Mouse (Mus musculus) midbrain, embryonic 13.5 days (tissue): Measurements from ENCODE around the gene Dtx3l. TPM values are rescaled to one million over a fixed set of nuclear protein-coding genes. Genes with fewer than 3 reads are reported as not detected.
"Not testable (repeated sequence)": the region's sequence is repeated elsewhere in the genome, so short reads cannot be mapped to it uniquely, and the experiment has no call there.

Source experiments
- ATAC-seq: fragments of 200-750 bp; cut with Nextera tagmentation; 2 replicates; pipeline ENCODE4 v1.8.0; 2017; ENCODE audit warnings: mild to moderate bottlenecking, moderate TSS enrichment, moderate library complexity
- H3K27ac ChIP-seq: fragments of 300-500 bp; sonication (generic); 2 replicates; pipeline ENCODE4 v1.5.1; 2015; ENCODE audit warnings: inconsistent platforms, mild to moderate bottlenecking, moderate library complexity
- H3K27me3 ChIP-seq: fragments of 300-500 bp; sonication (generic); 2 replicates; pipeline ENCODE4 v1.6.1; 2015; ENCODE audit warnings: mild to moderate bottlenecking, inconsistent platforms
- H3K36me3 ChIP-seq: fragments of 300-500 bp; sonication (generic); 2 replicates; pipeline ENCODE4 v1.6.1; 2015; ENCODE audit warnings: mild to moderate bottlenecking, inconsistent platforms
- H3K4me1 ChIP-seq: fragments of 300-500 bp; sonication (generic); replicated peaks from 2 replicates; pipeline ENCODE4 v1.6.1; 2015; ENCODE audit warnings: inconsistent platforms
- H3K4me2 ChIP-seq: fragments of 300-500 bp; sonication (generic); replicated peaks from 2 replicates; pipeline ENCODE4 v1.6.1; 2015; ENCODE audit warnings: moderate library complexity, mild to moderate bottlenecking, inconsistent platforms
- H3K4me3 ChIP-seq: fragments of 300-500 bp; sonication (generic); replicated peaks from 2 replicates; pipeline ENCODE4 v1.5.1; 2015; ENCODE audit warnings: mild to moderate bottlenecking, inconsistent platforms
- H3K9ac ChIP-seq: fragments of 300-500 bp; sonication (generic); replicated peaks from 2 replicates; pipeline ENCODE4 v1.6.1; 2015; ENCODE audit warnings: mild to moderate bottlenecking, inconsistent platforms
- H3K9me3 ChIP-seq: fragments of 300-500 bp; sonication (generic); 2 replicates; pipeline ENCODE4 v1.6.1; 2016; ENCODE audit warnings: mild to moderate bottlenecking, inconsistent platforms
- WGBS: fragments of 180-500 bp; shearing (Covaris S2); methylation state at CpG from one replicate; pipeline ENCODE4 v1.1.7; 2015; 5-methylcytosine and 5-hydroxymethylcytosine counted together
- polyA plus RNA-seq: library from polyadenylated mRNA; unstranded; fragments of >200 nt; fragmentation: Nextera tagmentation; extraction: Ambion mirVana; gene quantifications from 2 replicates; pipeline ENCODE4 v1.2.1, GENCODE M21; 2015

The Dtx3l gene
- polyA plus RNA-seq, 1 experiment from 2014 or later: 1.3 TPM

DNA sequence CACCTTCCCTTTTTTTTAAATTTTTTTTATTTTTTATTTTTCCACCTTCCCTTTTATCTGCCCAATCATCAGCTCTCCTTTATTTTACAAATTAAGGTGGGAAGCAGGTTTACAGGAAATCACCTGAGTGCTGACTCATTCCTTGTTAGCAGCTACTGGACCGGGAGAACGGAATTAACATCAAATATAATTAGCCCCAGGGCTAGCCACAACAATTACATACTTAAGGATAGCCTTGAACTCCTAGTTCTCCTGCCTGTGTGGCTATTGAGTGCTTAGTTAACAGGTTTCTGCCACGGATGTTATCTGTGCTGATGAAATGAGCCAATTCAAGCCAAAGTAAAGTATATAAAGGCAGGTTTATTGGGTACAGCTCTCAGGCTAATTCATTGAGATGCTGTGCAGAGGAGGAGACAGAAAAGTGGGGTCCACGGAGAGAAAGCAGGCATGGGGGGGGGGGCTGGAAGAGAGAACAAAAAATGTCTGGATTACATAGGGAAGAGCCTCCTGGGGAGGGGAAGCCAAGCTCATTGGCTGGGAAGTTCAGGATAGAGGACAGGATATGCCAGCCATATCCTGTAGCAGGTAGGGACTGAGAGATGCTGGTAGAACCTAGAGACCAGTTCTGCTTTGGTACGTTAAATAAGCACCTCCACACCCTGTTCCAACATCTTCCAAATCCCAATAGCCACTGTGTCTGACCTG lies 27.6 kb upstream of the Dtx3l start:
- no peak overlapping the region for H3K4me2 ChIP-seq
- WGBS: 55% methylated on average over 5 of the region's 5 CpGs
- ATAC-seq: no peak
- H3K4me3 ChIP-seq: no peak overlapping the region
- no peaks in the 10 kb centered on the region for H3K9me3 ChIP-seq
- no peak overlapping the region for H3K27ac ChIP-seq
- H3K4me1 ChIP-seq: no peaks in the 10 kb centered on the region
- no peaks in the 10 kb centered on the region for H3K36me3 ChIP-seq
- no peak overlapping the region for H3K9ac ChIP-seq
- H3K27me3 ChIP-seq: no peaks in the 10 kb centered on the region

- ATAC-seq, H3K27ac ChIP-seq, H3K9me3 ChIP-seq, H3K4me2 ChIP-seq, H3K4me3 ChIP-seq, H3K4me1 ChIP-seq, H3K36me3 ChIP-seq, H3K27me3 ChIP-seq, H3K9ac ChIP-seq: not testable (repeated sequence)
- WGBS: 82% methylated on average over 4 of the region's 4 CpGs
Measured at GRCm38 (mm10) chr16:35965991-35966390, 27.0 kb upstream of the Dtx3l start.

DNA sequence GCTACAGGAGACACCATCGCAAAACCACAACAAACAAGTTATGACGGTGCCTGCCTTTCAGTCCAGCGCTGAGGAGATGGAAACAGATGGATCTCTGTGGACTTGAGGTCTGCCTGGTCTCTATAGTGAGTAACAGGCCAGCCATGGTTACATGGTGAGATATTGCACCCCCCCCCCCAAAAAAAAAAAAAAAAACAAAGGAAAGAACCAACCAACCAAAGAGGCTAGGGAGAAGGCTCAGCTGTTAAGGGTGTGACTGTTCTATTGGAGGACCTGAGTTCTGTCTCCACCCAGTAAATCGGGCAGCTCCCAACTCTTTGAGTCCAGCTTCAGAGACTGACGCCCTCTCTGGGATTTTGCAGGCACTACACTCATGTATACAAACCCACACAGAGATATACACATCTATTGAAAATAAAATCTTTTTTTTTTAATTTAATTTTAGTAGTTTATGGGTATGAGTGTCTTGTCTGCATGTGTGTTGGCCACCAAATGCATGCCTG lies 13.7 kb upstream of the Dtx3l start:
- H3K27me3 ChIP-seq: no peaks in the 10 kb centered on the region
- no peaks in the 10 kb centered on the region for H3K4me1 ChIP-seq
- 92% methylated on average over 5 of the region's 5 CpGs for WGBS
- H3K9me3 ChIP-seq: no peaks in the 10 kb centered on the region
- H3K27ac ChIP-seq: no peak overlapping the region
- H3K36me3 ChIP-seq: no peaks in the 10 kb centered on the region
- no peak for ATAC-seq
- H3K4me2 ChIP-seq: no peak overlapping the region
- no peak overlapping the region for H3K4me3 ChIP-seq
- H3K9ac ChIP-seq: no peak overlapping the region

DNA sequence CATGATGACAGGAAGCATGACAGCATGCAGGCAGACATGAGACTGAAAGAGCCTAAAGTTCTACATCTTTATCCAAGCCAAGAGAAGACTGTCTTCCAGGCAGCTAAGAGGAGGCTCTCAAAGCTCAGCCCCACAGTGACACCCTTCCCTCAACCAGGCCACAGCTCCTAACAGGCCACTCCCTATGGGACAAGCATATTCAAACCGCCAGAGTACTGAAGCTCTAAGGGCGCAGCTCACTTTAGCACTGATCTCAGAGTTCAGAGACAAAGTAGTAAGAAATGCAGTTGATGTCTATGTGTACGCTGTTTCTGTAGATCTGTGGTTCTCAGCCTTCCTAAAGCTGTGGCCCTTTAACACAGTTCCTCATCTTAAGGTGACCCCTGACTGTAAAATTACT lies 12.3 kb upstream of the Dtx3l start:
- Histone ChIP-seq H3K27me3 (no peaks in the 10 kb centered on the region), H3K9ac (no peak overlapping the region), H3K4me1 (no peaks in the 10 kb centered on the region), H3K4me2 (no peak overlapping the region), H3K9me3 (no peaks in the 10 kb centered on the region), H3K4me3 (no peak overlapping the region), H3K27ac (no peak overlapping the region), H3K36me3 (no peaks in the 10 kb centered on the region)
- 91% methylated on average over 3 of the region's 3 CpGs for WGBS
- ATAC-seq: no peak

- Histone ChIP-seq H3K4me2 (no peak overlapping the region), H3K4me1 (no peaks in the 10 kb centered on the region), H3K9me3 (no peaks in the 10 kb centered on the region), H3K27ac (no peak overlapping the region), H3K9ac (no peak overlapping the region), H3K4me3 (no peak overlapping the region), H3K36me3 (no peaks in the 10 kb centered on the region), H3K27me3 (no peaks in the 10 kb centered on the region)
- ATAC-seq: no peak
- WGBS: 94% methylated on average over 5 of the region's 5 CpGs
Measured at GRCm38 (mm10) chr16:35949264-35949663, 10.3 kb upstream of the Dtx3l start.

DNA sequence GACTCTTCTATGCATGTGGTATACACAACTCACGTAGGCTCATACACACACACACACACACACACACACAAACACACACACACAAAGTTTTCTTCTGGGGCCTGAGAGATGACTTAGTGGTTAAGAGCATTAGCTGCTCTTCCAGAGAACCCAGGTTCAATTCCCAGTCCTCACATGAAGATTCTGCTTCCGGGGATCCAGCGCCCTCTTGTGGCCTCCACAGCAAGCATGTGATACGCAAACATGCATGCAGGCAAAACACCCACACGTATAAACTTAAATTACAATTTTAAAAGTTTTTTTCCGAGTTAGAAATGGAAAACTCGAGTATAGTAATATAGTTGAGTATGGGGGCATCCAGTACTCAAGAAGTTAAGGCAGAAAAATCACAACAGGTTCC lies 2.4 kb upstream of the Dtx3l start:
- H3K36me3 ChIP-seq: no peaks in the 10 kb centered on the region
- peaks cover 23% of the 10 kb centered on the region for H3K27me3 ChIP-seq
- no peak overlapping the region for H3K9ac ChIP-seq
- H3K4me1 ChIP-seq: peaks cover 11% of the 10 kb centered on the region
- H3K4me3 ChIP-seq: no peak overlapping the region
- H3K4me2 ChIP-seq: no peak overlapping the region
- WGBS: 82% methylated on average over 7 of the region's 7 CpGs
- ATAC-seq: no peak
- H3K9me3 ChIP-seq: no peaks in the 10 kb centered on the region
- no peak overlapping the region for H3K27ac ChIP-seq

DNA sequence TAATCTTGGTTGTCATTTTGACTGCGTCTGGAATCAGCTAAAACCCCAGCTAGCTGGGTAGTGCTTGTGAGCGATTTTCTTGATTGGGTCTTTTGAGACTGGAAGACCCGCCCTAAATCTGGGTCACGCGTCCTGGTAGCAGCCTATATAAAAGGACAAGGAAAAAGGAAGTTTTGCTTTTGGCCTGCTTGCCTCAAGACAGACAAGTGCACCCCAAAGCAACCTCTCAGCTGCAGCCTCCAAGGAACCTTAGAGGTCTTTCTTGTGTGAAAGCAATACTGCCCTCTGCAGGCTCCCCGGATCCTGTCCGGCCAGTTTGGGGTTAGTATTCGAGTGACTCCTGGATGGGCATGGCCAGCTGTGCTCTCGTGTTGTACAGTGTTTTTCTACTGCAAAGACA lies 739 bp upstream of the Dtx3l start:
- Histone ChIP-seq H3K4me3 (no peak overlapping the region), H3K9me3 (no peaks in the 10 kb centered on the region), H3K27me3 (peaks cover 23% of the 10 kb centered on the region), H3K27ac (no peak overlapping the region), H3K36me3 (no peaks in the 10 kb centered on the region), H3K4me2 (peak overlapping the region; percentile 69; the same call in 1 of the 2 replicates), H3K4me1 (peaks cover 11% of the 10 kb centered on the region), H3K9ac (no peak overlapping the region)
- peak; percentile 45; the same call in 1 of the 2 replicates for ATAC-seq
- 17% methylated on average over 9 of the region's 9 CpGs for WGBS

GRCm38 (mm10) chr16:35939261-35939660 lies 310 bp upstream of the Dtx3l start:
- no peaks in the 10 kb centered on the region for H3K9me3 ChIP-seq
- ATAC-seq: peak; percentile 37; the same call in 1 of the 2 replicates
- peaks cover 11% of the 10 kb centered on the region for H3K4me1 ChIP-seq
- peaks cover 23% of the 10 kb centered on the region for H3K27me3 ChIP-seq
- peak overlapping the region; percentile 51 for H3K4me3 ChIP-seq
- H3K36me3 ChIP-seq: no peaks in the 10 kb centered on the region
- H3K9ac ChIP-seq: no peak overlapping the region
- 5% methylated on average over 6 of the region's 6 CpGs for WGBS
- H3K27ac ChIP-seq: no peak overlapping the region
- peak overlapping the region; percentile 69 for H3K4me2 ChIP-seq

DNA sequence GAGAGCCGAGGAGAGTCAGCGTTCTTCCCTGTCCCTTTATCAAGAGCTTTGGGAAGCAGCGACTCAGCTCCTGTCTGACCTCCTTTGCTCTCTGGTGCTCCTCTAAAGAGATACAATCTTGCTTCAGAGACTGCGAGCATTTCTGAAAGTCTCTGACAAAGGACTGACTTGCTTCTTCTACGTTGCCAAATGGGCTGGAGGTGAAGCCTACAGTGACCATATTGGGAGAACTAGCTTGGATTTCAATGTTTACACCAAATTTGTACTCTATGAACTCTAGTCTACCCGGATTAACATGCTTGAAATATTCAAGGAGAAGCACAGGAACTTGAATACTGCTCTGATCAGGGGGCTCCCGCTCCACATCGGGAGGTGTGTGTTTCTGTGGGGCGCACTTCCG lies 5.8 kb downstream of the Dtx3l start:
- Histone ChIP-seq H3K27ac (no peak overlapping the region), H3K4me1 (no peaks in the 10 kb centered on the region; the same call in 1 of the 2 replicates), H3K9ac (no peak overlapping the region), H3K36me3 (no peaks in the 10 kb centered on the region), H3K27me3 (peaks cover 8% of the 10 kb centered on the region; the same call in 1 of the 2 replicates), H3K4me2 (no peak overlapping the region), H3K9me3 (no peaks in the 10 kb centered on the region), H3K4me3 (no peak overlapping the region)
- 87% methylated on average over 10 of the region's 10 CpGs for WGBS
- no peak for ATAC-seq

- H3K36me3 ChIP-seq: no peaks in the 10 kb centered on the region
- H3K4me3 ChIP-seq: no peak overlapping the region
- 90% methylated on average over 19 of the region's 19 CpGs for WGBS
- no peak for ATAC-seq
- H3K4me2 ChIP-seq: no peak overlapping the region
- H3K9ac ChIP-seq: no peak overlapping the region
- H3K4me1 ChIP-seq: no peaks in the 10 kb centered on the region
- no peak overlapping the region for H3K27ac ChIP-seq
- peaks cover 4% of the 10 kb centered on the region; the same call in 1 of the 2 replicates for H3K27me3 ChIP-seq
- no peaks in the 10 kb centered on the region for H3K9me3 ChIP-seq
Measured at GRCm38 (mm10) chr16:35932179-35933055, 6.5 kb downstream of the Dtx3l start.

DNA sequence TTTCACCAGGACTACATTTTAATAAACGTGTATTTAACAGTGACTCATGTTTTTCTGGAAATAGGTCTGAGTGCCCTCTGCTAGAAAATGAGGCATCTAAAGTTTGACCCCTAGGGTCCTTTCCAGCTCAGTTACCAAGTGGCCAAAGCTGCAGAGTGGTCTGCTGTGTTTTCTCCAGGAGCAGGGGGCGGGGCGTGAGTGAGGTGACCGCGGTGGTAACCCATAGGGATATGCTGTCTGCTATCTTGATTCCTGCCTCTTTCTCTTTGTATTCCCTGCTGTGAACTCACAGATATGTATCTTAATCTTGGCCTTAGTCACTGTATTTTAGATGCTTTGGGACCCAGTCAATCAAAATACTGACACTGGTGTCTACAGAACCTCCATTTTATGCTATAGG lies 14.6 kb downstream of the Dtx3l start:
- no peak overlapping the region for H3K4me3 ChIP-seq
- no peaks in the 10 kb centered on the region for H3K27me3 ChIP-seq
- no peak overlapping the region for H3K9ac ChIP-seq
- H3K36me3 ChIP-seq: no peaks in the 10 kb centered on the region
- WGBS: 91% methylated on average over 5 of the region's 5 CpGs
- H3K9me3 ChIP-seq: no peaks in the 10 kb centered on the region
- no peaks in the 10 kb centered on the region for H3K4me1 ChIP-seq
- H3K27ac ChIP-seq: no peak overlapping the region
- ATAC-seq: no peak
- H3K4me2 ChIP-seq: no peak overlapping the region

DNA sequence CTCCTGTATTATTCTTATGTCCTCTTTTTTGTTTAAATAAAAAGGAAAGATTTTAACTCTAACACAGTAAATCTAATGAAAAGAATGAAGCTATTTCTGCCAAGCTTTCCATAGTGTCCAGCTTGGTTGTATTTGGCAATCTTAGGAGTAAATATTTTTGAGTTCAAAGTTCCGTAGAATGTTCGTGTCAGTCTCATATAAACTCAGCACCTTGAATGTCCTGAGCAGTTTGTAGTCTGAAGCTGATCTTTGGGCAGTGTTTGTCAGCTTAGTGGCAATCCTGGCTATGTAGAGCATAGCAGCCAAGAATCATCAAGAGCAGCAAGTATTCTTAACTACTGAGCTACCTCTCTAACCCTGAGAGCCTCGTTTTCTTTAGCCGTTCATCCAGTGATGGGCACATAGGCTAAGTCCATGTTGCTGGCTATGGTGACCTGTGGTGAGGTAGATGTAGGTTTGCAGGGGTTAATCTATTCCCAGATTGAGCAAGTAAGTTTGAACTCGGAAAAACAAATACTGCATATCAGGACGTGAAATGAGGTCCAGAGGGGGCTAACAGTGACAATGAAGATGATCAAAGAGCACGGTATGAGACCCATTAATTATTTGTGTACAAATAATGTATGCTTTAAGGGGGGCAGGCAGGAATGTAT lies 15.3 kb downstream of the Dtx3l start:
- Histone ChIP-seq H3K4me2 (no peak overlapping the region), H3K4me1 (no peaks in the 10 kb centered on the region), H3K9ac (no peak overlapping the region), H3K27ac (no peak overlapping the region), H3K36me3 (no peaks in the 10 kb centered on the region), H3K9me3 (no peaks in the 10 kb centered on the region), H3K27me3 (no peaks in the 10 kb centered on the region), H3K4me3 (no peak overlapping the region)
- WGBS: 82% methylated on average over 7 of the region's 7 CpGs
- ATAC-seq: no peak
